Mouse (Mus musculus): Measurements from ENCODE around the gene Mob4. TPM values are rescaled to one million over a fixed set of nuclear protein-coding genes. Genes with fewer than 3 reads are reported as not detected.

Mob4 gene
- polyA plus RNA-seq, 1 experiment from 2014 or later: 171 TPM

DNA sequence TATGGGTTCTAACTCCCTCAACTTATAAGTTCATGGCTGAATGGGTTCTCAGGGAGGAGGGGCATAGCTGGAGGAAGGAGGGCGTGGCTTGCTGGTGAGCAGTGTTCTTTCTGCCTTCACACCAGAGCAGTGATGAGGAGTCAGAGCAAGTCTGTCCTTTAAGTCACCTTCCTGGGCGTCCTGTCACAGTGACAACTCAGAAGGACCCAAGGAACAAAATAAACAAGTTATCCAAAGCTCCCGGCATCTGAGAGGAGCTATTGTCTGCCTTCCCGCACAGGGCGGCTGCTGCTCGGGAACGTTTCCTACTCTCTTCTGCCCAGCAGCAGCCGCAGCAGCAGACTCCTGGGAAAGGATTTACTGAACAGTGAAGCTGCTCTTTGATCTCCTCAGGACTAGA is 61.0 kb downstream of the Mob4 start:
- WGBS: 13% methylated on average over 8 of the region's 8 CpGs
- Histone ChIP-seq H3K27ac (ENCODE audit: low read length) (peak overlapping the region; percentile 56; the same call in 1 of the 2 replicates), H3K4me3 (ENCODE audit: low read depth, low read length) (peak overlapping the region; percentile 41), H3K9me3 (replicated peaks; ENCODE audit: control insufficient read depth, low read length, poor library complexity, severe bottlenecking) (no peaks in the 10 kb centered on the region), H3K4me2 (ENCODE audit: low read length) (peak overlapping the region; percentile 63), H3K9ac (ENCODE audit: low read depth, low read length) (peak overlapping the region; percentile 64; the same call in 1 of the 2 replicates), H3K27me3 (ENCODE audit: control insufficient read depth, insufficient read depth, low read depth, low read length) (no peaks in the 10 kb centered on the region), H3K36me3 (ENCODE audit: control insufficient read depth, insufficient read depth, low read length) (no peaks in the 10 kb centered on the region), H3K4me1 (ENCODE audit: control insufficient read depth, insufficient read depth, low read length) (peaks cover 21% of the 10 kb centered on the region)
- peak; percentile 69 for ATAC-seq

DNA sequence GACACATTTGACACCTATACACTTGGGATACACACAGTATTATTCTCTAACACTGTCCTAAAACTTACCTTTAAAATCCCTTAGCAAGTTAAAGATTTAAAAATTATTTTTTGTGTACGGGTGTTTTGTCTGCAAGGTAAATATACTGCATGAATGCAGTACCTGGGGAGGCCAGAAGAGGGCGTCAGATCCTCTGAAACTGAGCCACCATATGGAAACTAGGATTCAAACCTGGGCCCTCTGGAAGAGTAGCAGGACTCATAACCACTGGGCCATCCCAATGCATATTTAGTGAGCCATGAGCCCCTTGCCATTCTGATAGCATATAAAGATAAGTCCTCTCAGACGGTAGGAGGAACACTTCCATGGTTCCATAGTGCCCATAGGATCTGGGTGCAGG is 61.8 kb downstream of the Mob4 start:
- Histone ChIP-seq H3K4me1 (ENCODE audit: control insufficient read depth, insufficient read depth, low read length) (peaks cover 21% of the 10 kb centered on the region), H3K4me2 (ENCODE audit: low read length) (no peak overlapping the region), H3K36me3 (ENCODE audit: control insufficient read depth, insufficient read depth, low read length) (no peaks in the 10 kb centered on the region), H3K27me3 (ENCODE audit: control insufficient read depth, insufficient read depth, low read depth, low read length) (no peaks in the 10 kb centered on the region), H3K4me3 (ENCODE audit: low read depth, low read length) (no peak overlapping the region), H3K27ac (ENCODE audit: low read length) (no peak overlapping the region), H3K9ac (ENCODE audit: low read depth, low read length) (no peak overlapping the region), H3K9me3 (replicated peaks; ENCODE audit: control insufficient read depth, low read length, poor library complexity, severe bottlenecking) (no peaks in the 10 kb centered on the region)
- ATAC-seq: no peak
- 55% methylated on average over 3 of the region's 3 CpGs for WGBS

DNA sequence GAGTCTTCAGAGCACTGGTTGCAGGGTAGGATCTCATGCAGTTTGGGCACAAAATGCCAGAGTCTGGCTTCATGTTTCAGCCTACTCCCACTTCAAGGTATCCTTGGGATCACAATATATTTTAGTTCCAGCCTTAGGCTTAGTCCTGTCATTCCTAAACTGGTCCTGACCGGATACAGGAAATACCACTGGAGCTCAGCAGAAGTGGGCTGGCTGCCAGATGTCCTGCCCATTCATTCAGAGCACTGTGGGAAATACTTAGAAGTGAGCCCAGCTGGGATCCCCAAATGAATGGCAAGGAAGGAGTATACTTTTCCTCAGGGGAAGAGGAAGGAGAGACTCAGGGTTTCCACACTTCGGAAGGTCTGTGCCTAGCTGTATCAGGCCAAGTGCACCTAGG is 62.3 kb downstream of the Mob4 start:
- 32% methylated on average over 2 of the region's 2 CpGs for WGBS
- H3K27me3 ChIP-seq (ENCODE audit: control insufficient read depth, insufficient read depth, low read depth, low read length): no peaks in the 10 kb centered on the region

DNA sequence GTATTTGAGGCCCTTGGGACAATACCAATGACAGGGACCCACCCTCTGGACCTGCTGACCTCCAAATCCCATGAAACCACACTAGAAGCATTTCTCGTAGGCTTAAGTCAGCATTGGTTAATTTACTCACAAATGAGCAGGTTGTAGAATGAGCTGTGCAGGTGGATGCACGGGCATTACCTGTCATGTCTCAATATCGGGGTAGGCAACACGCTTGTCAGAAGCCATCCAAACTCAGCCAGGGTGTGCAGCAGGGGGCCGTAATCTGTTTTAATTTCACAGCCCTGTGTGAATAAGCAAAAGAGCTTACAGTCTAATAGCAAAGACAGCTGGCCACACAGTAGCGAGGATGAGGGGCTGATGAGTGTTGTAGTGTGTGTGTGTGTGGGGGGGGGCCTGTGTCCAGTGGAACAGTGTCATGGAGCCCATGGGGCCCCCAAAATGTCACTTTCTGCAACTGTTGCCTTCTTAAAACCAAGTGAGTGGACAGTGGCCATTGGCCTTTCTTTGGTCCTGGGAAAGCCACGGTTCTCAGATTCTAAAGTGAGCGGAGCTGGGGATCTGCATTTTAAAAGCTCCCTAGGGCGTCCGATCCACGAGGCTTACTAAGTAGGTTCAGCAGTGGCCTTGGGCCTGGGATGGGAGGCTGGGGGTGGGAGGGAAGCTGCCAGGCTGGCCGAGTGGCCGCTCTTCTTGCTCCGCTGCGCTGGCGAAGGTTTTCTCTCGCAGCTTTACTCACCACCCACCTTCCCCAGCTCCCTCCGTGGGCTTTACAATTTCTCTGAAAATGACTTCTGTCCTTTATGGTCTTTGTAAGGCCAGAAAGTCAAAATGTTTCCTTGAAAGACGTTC is 63.3 kb downstream of the Mob4 start:
- 10% methylated on average over 19 of the region's 19 CpGs for WGBS
- H3K27ac ChIP-seq (ENCODE audit: low read length): 0 out of 2 replicates have a peak overlapping the region, but pooled peaks have one; percentile 20
- H3K36me3 ChIP-seq (ENCODE audit: control insufficient read depth, insufficient read depth, low read length): no peaks in the 10 kb centered on the region
- H3K4me1 ChIP-seq (ENCODE audit: control insufficient read depth, insufficient read depth, low read length): peaks cover 21% of the 10 kb centered on the region
- H3K4me3 ChIP-seq (ENCODE audit: low read depth, low read length): 0 out of 2 replicates have a peak overlapping the region, but pooled peaks have one; percentile 8
- H3K4me2 ChIP-seq (ENCODE audit: low read length): peak overlapping the region; percentile 49
- H3K9ac ChIP-seq (ENCODE audit: low read depth, low read length): peak overlapping the region; percentile 24; the same call in 1 of the 2 replicates
- ATAC-seq: peak; percentile 49
- H3K9me3 ChIP-seq (replicated peaks; ENCODE audit: control insufficient read depth, low read length, poor library complexity, severe bottlenecking): no peaks in the 10 kb centered on the region
- no peaks in the 10 kb centered on the region for H3K27me3 ChIP-seq (ENCODE audit: control insufficient read depth, insufficient read depth, low read depth, low read length)

More for the DNA sequence above, 62.3 kb downstream of the Mob4 start:
- H3K4me1 ChIP-seq (ENCODE audit: control insufficient read depth, insufficient read depth, low read length): peaks cover 21% of the 10 kb centered on the region
- 0 out of 2 replicates have a peak overlapping the region, but pooled peaks have one; percentile 20 for H3K27ac ChIP-seq (ENCODE audit: low read length)
- no peak overlapping the region for H3K9ac ChIP-seq (ENCODE audit: low read depth, low read length)
- no peaks in the 10 kb centered on the region for H3K9me3 ChIP-seq (replicated peaks; ENCODE audit: control insufficient read depth, low read length, poor library complexity, severe bottlenecking)
- H3K4me2 ChIP-seq (ENCODE audit: low read length): no peak overlapping the region
- peak; percentile 39; the same call in 1 of the 2 replicates for ATAC-seq
- H3K4me3 ChIP-seq (ENCODE audit: low read depth, low read length): no peak overlapping the region
- H3K36me3 ChIP-seq (ENCODE audit: control insufficient read depth, insufficient read depth, low read length): no peaks in the 10 kb centered on the region

DNA sequence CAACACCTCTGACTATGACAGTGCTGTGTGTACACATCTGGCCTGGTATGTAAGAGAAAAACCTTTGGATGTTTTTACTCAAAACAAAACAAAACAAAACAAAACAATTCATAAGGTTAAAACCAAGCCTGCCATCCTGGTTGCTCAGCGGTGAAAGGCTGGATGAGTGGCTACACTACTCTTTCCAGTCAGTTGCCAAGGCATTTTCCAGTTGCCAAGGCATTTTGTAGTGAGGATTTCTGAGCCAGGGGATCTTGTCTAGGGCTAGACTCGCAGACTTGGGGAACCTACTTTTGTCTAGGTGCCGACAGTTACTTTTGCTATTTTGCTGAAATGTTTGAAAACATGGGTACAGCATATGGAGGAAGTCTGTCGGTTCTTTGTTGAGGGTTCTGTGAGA is 64.0 kb downstream of the Mob4 start:
- no peaks in the 10 kb centered on the region for H3K9me3 ChIP-seq (replicated peaks; ENCODE audit: control insufficient read depth, low read length, poor library complexity, severe bottlenecking)
- no peak overlapping the region for H3K4me2 ChIP-seq (ENCODE audit: low read length)
- no peaks in the 10 kb centered on the region for H3K36me3 ChIP-seq (ENCODE audit: control insufficient read depth, insufficient read depth, low read length)
- no peaks in the 10 kb centered on the region for H3K27me3 ChIP-seq (ENCODE audit: control insufficient read depth, insufficient read depth, low read depth, low read length)
- H3K4me1 ChIP-seq (ENCODE audit: control insufficient read depth, insufficient read depth, low read length): peaks cover 21% of the 10 kb centered on the region
- no peak overlapping the region for H3K27ac ChIP-seq (ENCODE audit: low read length)
- no peak for ATAC-seq
- H3K4me3 ChIP-seq (ENCODE audit: low read depth, low read length): no peak overlapping the region
- WGBS: 47% methylated on average over 4 of the region's 4 CpGs
- no peak overlapping the region for H3K9ac ChIP-seq (ENCODE audit: low read depth, low read length)

DNA sequence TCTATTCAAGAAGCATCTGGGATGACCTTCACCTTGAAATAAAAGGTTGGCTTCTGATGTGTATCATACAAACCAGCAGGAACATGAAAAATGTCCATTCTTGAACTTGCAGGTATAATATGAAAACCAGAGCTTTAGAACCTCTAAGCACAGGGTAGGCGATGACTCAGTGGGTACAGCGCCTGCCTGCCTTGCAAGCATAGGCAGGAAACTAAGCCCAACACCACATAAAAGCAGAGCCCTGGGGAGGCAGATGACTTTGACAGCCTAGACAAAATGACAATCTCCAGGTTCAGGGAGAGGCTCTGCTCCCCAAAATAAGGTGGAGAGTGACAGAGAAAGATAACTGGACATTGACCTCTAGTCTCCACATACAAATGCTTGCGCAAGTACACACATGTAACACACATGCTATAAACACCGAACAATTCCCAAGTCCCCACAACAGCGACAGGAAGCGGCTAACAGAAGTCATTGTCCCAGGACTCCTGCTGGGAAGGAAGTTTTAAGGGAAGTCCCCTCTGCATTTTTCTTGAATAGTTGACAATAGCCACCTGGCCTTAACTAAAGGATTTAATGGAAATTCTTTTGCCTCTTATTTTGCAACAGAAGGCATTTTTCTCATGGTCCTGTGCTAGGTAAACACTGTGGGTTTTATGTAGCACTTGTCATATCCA is 65.4 kb downstream of the Mob4 start:
- Histone ChIP-seq H3K4me2 (ENCODE audit: low read length) (no peak overlapping the region), H3K27ac (ENCODE audit: low read length) (no peak overlapping the region), H3K9ac (ENCODE audit: low read depth, low read length) (no peak overlapping the region), H3K36me3 (ENCODE audit: control insufficient read depth, insufficient read depth, low read length) (no peaks in the 10 kb centered on the region), H3K27me3 (ENCODE audit: control insufficient read depth, insufficient read depth, low read depth, low read length) (no peaks in the 10 kb centered on the region), H3K4me3 (ENCODE audit: low read depth, low read length) (no peak overlapping the region), H3K4me1 (ENCODE audit: control insufficient read depth, insufficient read depth, low read length) (peaks cover 21% of the 10 kb centered on the region), H3K9me3 (replicated peaks; ENCODE audit: control insufficient read depth, low read length, poor library complexity, severe bottlenecking) (no peaks in the 10 kb centered on the region)
- ATAC-seq: no peak
- 47% methylated on average over 6 of the region's 6 CpGs for WGBS

DNA sequence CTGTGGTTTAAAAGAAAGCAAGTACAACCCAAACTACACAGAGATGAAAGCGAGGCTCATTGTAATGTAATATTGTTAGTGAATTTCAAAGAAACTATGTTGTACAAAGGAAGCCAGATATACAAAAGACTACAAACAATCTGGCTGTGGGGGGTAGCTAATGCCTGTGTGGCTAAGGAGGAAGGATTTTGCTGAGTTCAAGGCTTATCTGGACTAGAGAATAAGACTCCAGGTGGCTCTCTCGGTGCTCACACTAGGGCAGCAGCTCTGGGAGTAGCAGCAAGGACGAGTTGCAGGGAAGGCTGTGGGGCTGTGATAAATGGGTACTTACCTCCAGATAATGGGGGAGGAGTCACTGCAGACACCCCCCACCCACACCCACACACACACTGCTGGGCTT is 67.7 kb downstream of the Mob4 start:
- Histone ChIP-seq H3K27me3 (ENCODE audit: control insufficient read depth, insufficient read depth, low read depth, low read length) (no peaks in the 10 kb centered on the region), H3K36me3 (ENCODE audit: control insufficient read depth, insufficient read depth, low read length) (no peaks in the 10 kb centered on the region), H3K9me3 (replicated peaks; ENCODE audit: control insufficient read depth, low read length, poor library complexity, severe bottlenecking) (no peaks in the 10 kb centered on the region), H3K9ac (ENCODE audit: low read depth, low read length) (no peak overlapping the region), H3K27ac (ENCODE audit: low read length) (no peak overlapping the region), H3K4me3 (ENCODE audit: low read depth, low read length) (no peak overlapping the region), H3K4me2 (ENCODE audit: low read length) (no peak overlapping the region), H3K4me1 (ENCODE audit: control insufficient read depth, insufficient read depth, low read length) (peaks cover 9% of the 10 kb centered on the region)
- no peak for ATAC-seq
- WGBS: 5% methylated on average over 3 of the region's 3 CpGs

DNA sequence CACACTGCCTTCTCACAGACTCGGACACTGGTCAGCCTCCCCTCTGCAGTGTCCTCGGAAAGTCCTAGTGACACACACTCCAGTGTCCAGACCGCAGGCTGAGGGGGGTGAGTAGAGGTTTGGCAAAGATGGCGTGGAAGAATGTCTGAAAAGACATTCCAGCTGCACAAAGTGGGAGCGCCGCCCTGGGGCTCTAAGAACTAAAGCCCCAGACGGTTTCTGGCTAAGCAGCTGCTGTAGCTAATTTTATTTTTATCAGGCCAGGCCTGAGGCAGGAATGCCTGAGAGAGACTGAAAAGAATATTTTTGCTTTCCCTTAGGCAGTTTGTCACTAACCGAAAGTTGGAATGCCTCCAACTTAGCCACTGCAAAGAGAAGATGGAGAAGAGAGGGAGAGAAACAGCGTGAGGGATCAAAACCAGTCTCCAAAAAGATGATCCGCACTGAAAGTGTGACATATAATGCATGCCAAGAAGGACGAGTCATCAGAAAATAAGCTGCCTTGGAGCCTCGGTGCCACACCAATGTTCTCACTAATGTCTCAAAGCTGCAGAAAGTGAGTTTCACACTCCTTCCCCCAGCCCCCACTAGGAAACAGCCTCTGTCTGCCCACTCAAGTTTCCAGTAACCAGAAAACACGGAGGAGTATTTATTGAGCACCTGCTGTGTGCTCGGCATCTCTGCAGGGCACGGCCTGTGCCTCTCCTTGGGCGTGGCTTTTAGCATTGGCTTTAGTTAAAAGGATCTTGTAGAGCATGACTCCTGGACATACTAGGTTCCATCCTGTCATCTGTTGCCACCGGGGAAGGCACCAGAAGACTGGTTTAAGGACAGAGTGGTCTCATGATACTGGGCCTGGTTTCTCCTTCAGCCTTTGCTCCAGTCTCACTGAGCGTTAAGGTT is 71.1 kb downstream of the Mob4 start:
- no peak overlapping the region for H3K4me2 ChIP-seq (ENCODE audit: low read length)
- H3K27me3 ChIP-seq (ENCODE audit: control insufficient read depth, insufficient read depth, low read depth, low read length): no peaks in the 10 kb centered on the region
- 48% methylated on average over 18 of the region's 18 CpGs for WGBS
- no peak overlapping the region; the same call in 1 of the 2 replicates for H3K27ac ChIP-seq (ENCODE audit: low read length)
- no peak overlapping the region for H3K9ac ChIP-seq (ENCODE audit: low read depth, low read length)
- H3K9me3 ChIP-seq (replicated peaks; ENCODE audit: control insufficient read depth, low read length, poor library complexity, severe bottlenecking): no peaks in the 10 kb centered on the region
- no peaks in the 10 kb centered on the region for H3K36me3 ChIP-seq (ENCODE audit: control insufficient read depth, insufficient read depth, low read length)
- peak; percentile 52; the same call in 1 of the 2 replicates for ATAC-seq
- H3K4me1 ChIP-seq (ENCODE audit: control insufficient read depth, insufficient read depth, low read length): no peaks in the 10 kb centered on the region
- H3K4me3 ChIP-seq (ENCODE audit: low read depth, low read length): no peak overlapping the region
